Mouse (Mus musculus) liver, embryonic 15.5 days (tissue): ENCODE data around the gene Ltn1. TPM values are rescaled to one million over a fixed set of nuclear protein-coding genes. Genes with fewer than 3 reads are reported as not detected.

Source experiments
- ATAC-seq: fragments of 200-750 bp; cut with Nextera tagmentation; 2 replicates; pipeline ENCODE4 v1.8.0; 2017; ENCODE audit warnings: moderate number of reproducible peaks, mild to moderate bottlenecking, moderate library complexity; ENCODE audit not compliant: insufficient read depth
- H3K27ac ChIP-seq: fragments of 300-500 bp; sonication (generic); replicated peaks from 2 replicates; pipeline ENCODE4 v1.5.1; 2015; ENCODE audit warnings: mild to moderate bottlenecking, inconsistent platforms
- H3K27me3 ChIP-seq: fragments of 300-500 bp; sonication (generic); 2 replicates; pipeline ENCODE4 v1.6.1; 2015; ENCODE audit warnings: mild to moderate bottlenecking, inconsistent platforms
- H3K36me3 ChIP-seq: fragments of 300-500 bp; sonication (generic); replicated peaks from 2 replicates; pipeline ENCODE4 v1.6.1; 2015; ENCODE audit warnings: moderate library complexity, mild to moderate bottlenecking, inconsistent platforms
- H3K4me1 ChIP-seq: fragments of 300-500 bp; sonication (generic); replicated peaks from 2 replicates; pipeline ENCODE4 v1.6.1; 2015; ENCODE audit warnings: inconsistent platforms
- H3K4me2 ChIP-seq: fragments of 300-500 bp; sonication (generic); 2 replicates; pipeline ENCODE4 v1.6.1; 2015; ENCODE audit warnings: moderate library complexity, mild to moderate bottlenecking, inconsistent platforms
- H3K4me3 ChIP-seq: fragments of 300-500 bp; sonication (generic); replicated peaks from 2 replicates; pipeline ENCODE4 v1.5.1; 2015; ENCODE audit warnings: mild to moderate bottlenecking, inconsistent platforms
- H3K9ac ChIP-seq: fragments of 300-500 bp; sonication (generic); 2 replicates; pipeline ENCODE4 v1.6.1; 2015; ENCODE audit warnings: moderate library complexity, mild to moderate bottlenecking, inconsistent platforms
- H3K9me3 ChIP-seq: fragments of 300-500 bp; sonication (generic); replicated peaks from 2 replicates; pipeline ENCODE4 v1.6.1; 2016; ENCODE audit warnings: inconsistent platforms
- WGBS: fragments of 180-500 bp; shearing (Covaris S2); methylation state at CpG from one replicate; pipeline ENCODE4 v1.1.7; 2015; ENCODE audit warnings: mixed read lengths; ENCODE audit not compliant: insufficient replicate concordance; 5-methylcytosine and 5-hydroxymethylcytosine counted together
- polyA plus RNA-seq: library from polyadenylated mRNA; unstranded; fragments of >200 nt; fragmentation: Nextera tagmentation; extraction: Ambion mirVana; gene quantifications from 2 replicates; pipeline ENCODE4 v1.2.1, GENCODE M21; 2015

The Ltn1 gene
- polyA plus RNA-seq, result 10.2 TPM in 2 replicates

DNA sequence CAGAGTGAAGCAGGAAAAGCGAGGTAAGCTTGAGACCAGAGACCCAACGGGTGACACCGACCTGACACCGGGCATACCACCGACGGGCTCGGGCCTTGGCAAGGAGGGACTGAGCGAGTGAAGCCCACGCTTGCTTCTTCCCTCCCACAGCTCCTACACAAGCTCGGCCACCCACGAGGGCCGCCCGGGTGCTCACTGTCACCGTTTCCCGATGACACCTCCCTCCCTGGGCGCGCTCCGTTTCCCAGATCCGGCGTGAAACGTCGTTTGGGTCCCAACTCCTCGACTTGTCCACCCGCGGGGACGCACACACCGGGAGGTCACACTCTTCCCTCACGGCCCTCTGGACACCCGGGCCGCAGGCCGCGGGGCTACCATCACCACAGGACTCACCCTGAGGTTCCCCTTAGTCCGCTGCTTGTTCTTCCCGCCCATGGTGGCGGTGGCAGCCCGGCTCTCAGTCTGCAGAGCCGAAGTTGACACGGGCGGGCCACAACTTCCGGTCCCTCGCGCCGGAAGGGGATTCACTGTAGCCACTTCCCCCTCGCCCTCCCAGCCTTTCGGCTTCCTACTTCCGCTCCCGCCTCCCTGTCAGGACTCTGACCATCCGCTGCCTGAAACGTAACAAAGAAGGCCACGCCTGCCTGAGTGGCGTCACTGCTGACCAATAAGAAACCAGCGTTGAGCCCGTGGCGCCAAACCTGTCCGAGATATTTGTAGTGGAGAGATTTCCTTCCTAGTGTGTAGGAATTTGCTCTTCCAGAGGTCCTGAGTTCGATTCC is at the start of gene Ltn1:
TSS of gene Ltn1 (minus strand) at position 580 of the 782 bp plus-strand sequence.
- H3K27me3 ChIP-seq, result no peaks in the 10 kb centered on the region
- H3K4me2 ChIP-seq, result peak within 1 kb of the TSS; percentile 82
- no peaks in the 10 kb centered on the region for H3K36me3 ChIP-seq
- H3K9me3 ChIP-seq, result no peaks in the 10 kb centered on the region
- H3K9ac ChIP-seq, result peak within 1 kb of the TSS; percentile 78
- H3K4me1 ChIP-seq, result peaks cover 25% of the 10 kb centered on the region
- H3K4me3 ChIP-seq, result peak within 1 kb of the TSS; percentile 78
- peak; percentile 99 for ATAC-seq
- H3K27ac ChIP-seq, result peak within 1 kb of the TSS; percentile 70
- WGBS, result under 1% methylated on average over 56 of the region's 56 CpGs

GRCm38 (mm10) chr16:87470579-87470978 is 38.2 kb upstream of the Ltn1 start:
- Histone ChIP-seq H3K27ac (no peak overlapping the region), H3K36me3 (peaks cover 80% of the 10 kb centered on the region), H3K27me3 (no peaks in the 10 kb centered on the region), H3K9ac (no peak overlapping the region), H3K9me3 (no peaks in the 10 kb centered on the region), H3K4me2 (no peak overlapping the region), H3K4me3 (no peak overlapping the region), H3K4me1 (no peaks in the 10 kb centered on the region)
- 77% methylated on average over 4 of the region's 4 CpGs for WGBS
- ATAC-seq, result no peak

GRCm38 (mm10) chr16:87458752-87459151 is 26.3 kb upstream of the Ltn1 start:
- no peak overlapping the region for H3K4me3 ChIP-seq
- H3K36me3 ChIP-seq, result peaks cover 43% of the 10 kb centered on the region
- no peak overlapping the region for H3K27ac ChIP-seq
- H3K27me3 ChIP-seq, result no peaks in the 10 kb centered on the region
- ATAC-seq, result no peak
- WGBS, result 91% methylated on average over 3 of the region's 3 CpGs
- H3K9me3 ChIP-seq, result no peaks in the 10 kb centered on the region
- H3K4me2 ChIP-seq, result no peak overlapping the region
- no peak overlapping the region for H3K9ac ChIP-seq
- peaks cover 26% of the 10 kb centered on the region for H3K4me1 ChIP-seq

DNA sequence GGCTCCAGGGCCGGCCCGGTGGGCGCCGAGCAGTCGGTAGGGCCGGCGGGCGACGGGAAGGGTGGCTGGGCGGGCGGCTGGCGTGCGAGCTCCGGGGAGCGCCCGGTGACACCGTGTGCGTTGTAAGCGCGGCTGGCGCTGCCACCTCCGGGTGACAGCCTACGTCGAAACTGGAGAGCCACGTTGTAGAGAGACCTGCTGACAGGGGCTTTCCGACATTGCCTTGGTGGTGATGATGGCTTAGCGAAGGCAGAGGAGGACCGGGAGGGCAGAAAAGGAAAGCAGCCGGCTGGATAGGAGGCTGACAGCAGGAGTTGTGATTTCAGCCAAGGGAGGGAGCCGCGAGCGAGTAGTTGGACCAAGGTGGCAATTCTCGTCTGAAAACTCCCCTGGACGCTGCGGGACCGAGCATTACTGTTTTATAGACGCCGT is 22.8 kb upstream of the Ltn1 start:
- H3K27me3 ChIP-seq, result no peaks in the 10 kb centered on the region
- peak; percentile 78 for ATAC-seq

GRCm38 (mm10) chr16:87454419-87455179 is 22.2 kb upstream of the Ltn1 start, which contains the start of gene Usp16:
TSS of gene Usp16 (plus strand) at chr16:87454703.
- Histone ChIP-seq H3K4me3 (peak within 1 kb of the TSS; percentile 89), H3K9ac (peak within 1 kb of the TSS; percentile 87), H3K4me1 (peaks cover 26% of the 10 kb centered on the region), H3K27me3 (no peaks in the 10 kb centered on the region), H3K9me3 (no peaks in the 10 kb centered on the region), H3K27ac (peak within 1 kb of the TSS; percentile 78), H3K4me2 (peak within 1 kb of the TSS; percentile 81), H3K36me3 (peaks cover 12% of the 10 kb centered on the region; the same call in 1 of the 2 replicates)
- 14% methylated on average over 45 of the region's 45 CpGs for WGBS
- ATAC-seq, result peak; percentile 96

More for the DNA sequence above, 22.8 kb upstream of the Ltn1 start:
- peaks cover 16% of the 10 kb centered on the region; the same call in 1 of the 2 replicates for H3K36me3 ChIP-seq
- peak overlapping the region; percentile 89 for H3K4me3 ChIP-seq
- peak overlapping the region; percentile 81 for H3K4me2 ChIP-seq
- H3K4me1 ChIP-seq, result peaks cover 26% of the 10 kb centered on the region
- H3K9me3 ChIP-seq, result no peaks in the 10 kb centered on the region
- H3K9ac ChIP-seq, result peak overlapping the region; percentile 87
- H3K27ac ChIP-seq, result peak overlapping the region; percentile 78
- under 1% methylated on average over 38 of the region's 38 CpGs for WGBS

DNA sequence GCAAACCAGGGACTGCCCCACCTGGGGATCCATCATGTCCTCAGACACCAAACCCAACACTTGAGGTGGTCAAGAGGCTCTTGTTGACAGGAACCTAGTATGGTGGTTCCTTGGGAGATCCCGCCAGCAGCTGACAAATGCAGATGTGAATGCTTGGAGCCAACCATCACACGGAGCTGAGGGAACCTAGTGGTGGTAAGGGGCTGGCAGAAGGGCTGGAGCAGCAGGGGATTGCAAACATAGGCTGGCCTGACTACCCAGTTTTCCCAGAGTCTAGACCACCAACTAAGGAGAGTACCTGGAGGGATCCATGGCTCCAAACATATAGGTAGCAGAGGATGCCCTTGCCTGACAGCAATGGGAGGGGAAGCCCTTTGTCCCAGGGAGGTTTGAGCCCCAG is 20.8 kb upstream of the Ltn1 start:
- 82% methylated on average over 2 of the region's 2 CpGs for WGBS

DNA sequence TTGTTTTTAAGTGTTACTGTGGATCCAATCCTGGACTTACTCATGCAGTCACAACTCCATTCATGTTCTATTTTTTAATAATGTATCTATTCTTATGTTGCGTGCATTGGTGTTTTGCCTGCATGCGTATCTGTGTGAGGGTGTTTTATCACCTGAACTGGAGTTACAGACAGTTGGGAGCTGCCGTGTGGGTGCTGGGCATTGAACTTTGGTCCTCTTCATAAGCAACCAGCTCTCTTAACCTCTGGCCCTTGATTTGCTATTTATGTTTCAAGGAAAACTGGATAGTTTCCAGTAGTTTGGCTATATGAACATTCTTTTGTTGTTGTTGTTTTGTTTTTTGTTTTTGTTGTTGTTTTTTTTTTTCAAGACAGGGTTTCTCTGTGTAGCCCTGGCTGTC is 13.1 kb upstream of the Ltn1 start:
- H3K36me3 ChIP-seq, result no peaks in the 10 kb centered on the region
- 67% methylated on average over 3 of the region's 3 CpGs for WGBS
- H3K27ac ChIP-seq, result no peak overlapping the region
- no peak for ATAC-seq
- no peak overlapping the region for H3K9ac ChIP-seq
- H3K4me2 ChIP-seq, result no peak overlapping the region
- H3K9me3 ChIP-seq, result no peaks in the 10 kb centered on the region
- no peaks in the 10 kb centered on the region for H3K27me3 ChIP-seq
- peaks cover 12% of the 10 kb centered on the region for H3K4me1 ChIP-seq
- no peak overlapping the region for H3K4me3 ChIP-seq

More for the DNA sequence above, 20.8 kb upstream of the Ltn1 start:
- ATAC-seq, result no peak
- H3K4me1 ChIP-seq, result peaks cover 26% of the 10 kb centered on the region
- H3K4me3 ChIP-seq, result no peak overlapping the region
- no peak overlapping the region for H3K9ac ChIP-seq
- no peaks in the 10 kb centered on the region for H3K9me3 ChIP-seq
- H3K4me2 ChIP-seq, result no peak overlapping the region
- no peaks in the 10 kb centered on the region for H3K27me3 ChIP-seq
- no peaks in the 10 kb centered on the region for H3K36me3 ChIP-seq
- H3K27ac ChIP-seq, result no peak overlapping the region

GRCm38 (mm10) chr16:87445110-87445509 is 12.7 kb upstream of the Ltn1 start:
- no peak overlapping the region for H3K9ac ChIP-seq
- H3K4me3 ChIP-seq, result no peak overlapping the region
- H3K9me3 ChIP-seq, result no peaks in the 10 kb centered on the region
- H3K4me1 ChIP-seq, result peaks cover 12% of the 10 kb centered on the region
- no peak overlapping the region for H3K27ac ChIP-seq
- no peaks in the 10 kb centered on the region for H3K27me3 ChIP-seq
- no peak for ATAC-seq
- no peaks in the 10 kb centered on the region for H3K36me3 ChIP-seq
- H3K4me2 ChIP-seq, result no peak overlapping the region

DNA sequence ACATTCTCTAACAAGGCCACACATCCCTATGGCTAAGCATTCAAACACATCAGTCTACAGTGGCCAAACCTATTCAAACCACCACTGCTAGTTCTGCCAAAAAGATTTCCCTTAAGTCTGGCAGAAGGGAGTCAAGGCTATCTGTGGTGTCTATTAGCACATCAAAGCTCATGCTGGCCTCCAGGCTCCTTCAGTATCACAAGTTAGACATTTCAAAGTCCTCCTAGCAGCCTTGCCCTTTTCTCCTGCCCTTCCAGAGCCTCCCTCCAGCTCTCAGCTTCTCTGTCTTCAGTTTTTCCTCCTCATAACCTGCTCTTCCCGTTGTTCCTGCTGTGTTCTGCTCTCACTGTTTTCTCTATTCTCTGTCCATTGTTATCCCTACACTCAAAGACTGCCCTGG is 11.7 kb upstream of the Ltn1 start:
- Histone ChIP-seq H3K9ac (no peak overlapping the region), H3K9me3 (no peaks in the 10 kb centered on the region), H3K4me1 (peaks cover 19% of the 10 kb centered on the region), H3K27me3 (no peaks in the 10 kb centered on the region), H3K36me3 (no peaks in the 10 kb centered on the region), H3K27ac (no peak overlapping the region), H3K4me2 (no peak overlapping the region), H3K4me3 (no peak overlapping the region)
- 21% methylated on average over 1 of the region's 1 CpGs for WGBS
- ATAC-seq, result no peak

DNA sequence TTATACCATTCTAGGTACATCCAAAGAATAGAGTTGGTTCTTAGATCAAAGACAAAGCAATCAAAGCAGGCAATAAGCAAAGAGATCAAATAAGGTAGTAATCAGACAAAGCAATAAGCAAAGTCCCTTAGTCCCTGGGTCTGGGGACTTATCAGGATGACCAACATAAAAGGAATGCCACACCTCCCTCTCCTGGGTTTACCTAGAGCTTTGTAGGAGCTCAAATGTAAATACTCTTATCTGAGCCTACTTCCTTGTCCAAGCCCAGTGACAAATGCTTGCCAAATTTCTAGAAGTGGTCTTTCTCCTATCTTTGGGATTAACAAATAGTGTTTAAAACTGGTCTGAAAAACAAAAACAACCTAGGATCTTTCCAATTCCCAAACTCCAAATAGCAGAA is 10.8 kb upstream of the Ltn1 start:
- peaks cover 19% of the 10 kb centered on the region for H3K4me1 ChIP-seq
- H3K27ac ChIP-seq, result no peak overlapping the region
- H3K9ac ChIP-seq, result no peak overlapping the region
- no peaks in the 10 kb centered on the region for H3K36me3 ChIP-seq
- H3K4me3 ChIP-seq, result no peak overlapping the region
- no peak overlapping the region for H3K4me2 ChIP-seq
- H3K9me3 ChIP-seq, result no peaks in the 10 kb centered on the region
- ATAC-seq, result no peak
- H3K27me3 ChIP-seq, result no peaks in the 10 kb centered on the region

- no peak overlapping the region for H3K27ac ChIP-seq
- WGBS, result 51% methylated on average over 5 of the region's 5 CpGs
- H3K9ac ChIP-seq, result no peak overlapping the region
- H3K4me2 ChIP-seq, result no peak overlapping the region
- H3K4me3 ChIP-seq, result no peak overlapping the region
- no peaks in the 10 kb centered on the region for H3K27me3 ChIP-seq
- peaks cover 19% of the 10 kb centered on the region for H3K4me1 ChIP-seq
- no peak for ATAC-seq
- no peaks in the 10 kb centered on the region for H3K36me3 ChIP-seq
- no peaks in the 10 kb centered on the region for H3K9me3 ChIP-seq
Measured at GRCm38 (mm10) chr16:87442291-87442690, 9.9 kb upstream of the Ltn1 start.
